Mouse (Mus musculus) heart, embryonic 13.5 days (tissue): Measurements from ENCODE around the gene Nol12. TPM values are rescaled to one million over a fixed set of nuclear protein-coding genes. Genes with fewer than 3 reads are reported as not detected.

Source experiments
- ATAC-seq: fragments of 200-750 bp; cut with Nextera tagmentation; 2 replicates; pipeline ENCODE4 v1.8.0; 2017; ENCODE audit warnings: moderate TSS enrichment; ENCODE audit not compliant: insufficient number of reproducible peaks, low FRiP score, low TSS enrichment; ENCODE audit errors: extremely low read depth
- H3K27ac ChIP-seq: fragments of 300-500 bp; sonication (generic); replicated peaks from 2 replicates; pipeline ENCODE4 v1.5.1; 2015; ENCODE audit warnings: moderate library complexity, mild to moderate bottlenecking, inconsistent platforms
- H3K27me3 ChIP-seq: fragments of 300-500 bp; sonication (generic); replicated peaks from 2 replicates; pipeline ENCODE4 v1.6.1; 2015; ENCODE audit warnings: mild to moderate bottlenecking, inconsistent platforms
- H3K36me3 ChIP-seq: fragments of 300-500 bp; sonication (generic); 2 replicates; pipeline ENCODE4 v1.6.1; 2015; ENCODE audit warnings: mild to moderate bottlenecking, inconsistent platforms
- H3K4me1 ChIP-seq: fragments of 300-500 bp; sonication (generic); 2 replicates; pipeline ENCODE4 v1.6.1; 2015; ENCODE audit warnings: inconsistent platforms
- H3K4me2 ChIP-seq: fragments of 300-500 bp; sonication (generic); 2 replicates; pipeline ENCODE4 v1.6.1; 2015; ENCODE audit warnings: inconsistent platforms, mild to moderate bottlenecking, moderate library complexity
- H3K4me3 ChIP-seq: fragments of 300-500 bp; sonication (generic); 2 replicates; pipeline ENCODE4 v1.5.1; 2015; ENCODE audit warnings: moderate library complexity, mild to moderate bottlenecking, inconsistent platforms
- H3K9ac ChIP-seq: fragments of 300-500 bp; sonication (generic); 2 replicates; pipeline ENCODE4 v1.6.1; 2015; ENCODE audit warnings: inconsistent platforms, mild to moderate bottlenecking, moderate library complexity
- H3K9me3 ChIP-seq: fragments of 300-500 bp; sonication (generic); 2 replicates; pipeline ENCODE4 v1.6.1; 2016; ENCODE audit warnings: inconsistent platforms
- WGBS: fragments of 180-500 bp; shearing (Covaris S2); methylation state at CpG from one replicate; pipeline ENCODE4 v1.1.7; 2015; ENCODE audit warnings: mixed read lengths; 5-methylcytosine and 5-hydroxymethylcytosine counted together
- polyA plus RNA-seq: library from polyadenylated mRNA; unstranded; fragments of >200 nt; fragmentation: Nextera tagmentation; extraction: Ambion mirVana; gene quantifications from 2 replicates; pipeline ENCODE4 v1.2.1, GENCODE M21; 2015

Gene Nol12
- polyA plus RNA-seq, 1 experiment from 2014 or later = 42.9 TPM

- Histone ChIP-seq H3K36me3 (no peaks in the 10 kb centered on the region), H3K4me2 (peak overlapping the region; percentile 81; the same call in 1 of the 2 replicates), H3K27ac (no peak overlapping the region), H3K4me1 (peaks cover 15% of the 10 kb centered on the region), H3K27me3 (peaks cover 32% of the 10 kb centered on the region), H3K4me3 (no peak overlapping the region), H3K9me3 (peaks cover 2% of the 10 kb centered on the region; the same call in 1 of the 2 replicates), H3K9ac (no peak overlapping the region)
- WGBS = 93% methylated on average over 3 of the region's 3 CpGs
- ATAC-seq = no peak
These were observed 14.2 kb downstream of the Nol12 start for GRCm38 (mm10) chr15:78948883-78949282.

DNA sequence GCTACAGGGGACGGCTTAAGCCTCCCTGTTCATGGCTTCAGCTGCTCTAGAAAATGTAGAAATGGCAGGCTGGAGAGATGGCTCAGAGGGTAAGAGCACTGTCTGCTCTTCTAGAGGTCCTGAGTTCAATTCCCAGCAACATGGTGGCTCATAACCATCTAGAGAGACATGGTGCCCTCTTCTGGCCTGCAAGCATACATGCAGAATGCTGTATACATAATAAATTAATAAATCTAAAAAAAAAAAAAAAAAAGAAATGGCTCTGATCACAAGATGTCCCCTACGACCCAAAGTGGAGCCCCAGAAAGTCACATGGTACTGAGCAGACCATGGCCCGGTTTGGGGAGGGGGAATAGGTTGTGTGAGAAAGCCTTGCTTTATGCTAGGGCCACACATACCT is 20.9 kb downstream of the Nol12 start:
- 72% methylated on average over 3 of the region's 3 CpGs for WGBS
- H3K9me3 ChIP-seq = no peaks in the 10 kb centered on the region
- no peaks in the 10 kb centered on the region for H3K36me3 ChIP-seq
- H3K27ac ChIP-seq = no peak overlapping the region
- ATAC-seq = no peak
- no peaks in the 10 kb centered on the region for H3K27me3 ChIP-seq
- no peak overlapping the region for H3K4me3 ChIP-seq
- H3K9ac ChIP-seq = no peak overlapping the region
- no peak overlapping the region for H3K4me2 ChIP-seq
- H3K4me1 ChIP-seq = 0 out of 2 replicates have a peak, but pooled peaks cover 3% of the 10 kb centered on the region

DNA sequence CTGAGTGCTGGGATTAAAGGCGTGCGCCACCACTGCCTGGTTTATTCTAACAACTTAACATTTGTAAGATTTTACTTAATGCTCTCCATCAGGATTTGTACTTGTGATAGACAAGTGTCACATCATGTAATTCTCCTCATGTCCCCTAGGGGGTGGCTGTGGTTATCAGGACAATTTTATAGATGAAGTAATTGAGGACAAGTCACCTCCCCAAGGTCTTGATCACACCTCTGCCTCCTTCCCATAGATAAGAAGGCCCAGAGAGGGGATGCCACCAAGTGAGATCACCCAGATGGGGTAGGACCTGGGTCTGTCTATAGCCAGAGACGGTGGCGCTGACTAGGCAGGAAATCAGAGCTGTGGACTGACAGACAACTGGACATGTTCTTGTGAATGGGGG is 21.6 kb downstream of the Nol12 start:
- 63% methylated on average over 4 of the region's 4 CpGs for WGBS
- no peaks in the 10 kb centered on the region for H3K36me3 ChIP-seq
- H3K4me3 ChIP-seq = no peak overlapping the region
- no peaks in the 10 kb centered on the region for H3K27me3 ChIP-seq
- no peak for ATAC-seq
- 0 out of 2 replicates have a peak, but pooled peaks cover 3% of the 10 kb centered on the region for H3K4me1 ChIP-seq
- H3K27ac ChIP-seq = no peak overlapping the region
- H3K9me3 ChIP-seq = no peaks in the 10 kb centered on the region
- H3K4me2 ChIP-seq = no peak overlapping the region
- no peak overlapping the region for H3K9ac ChIP-seq

- WGBS = 40% methylated on average over 15 of the region's 15 CpGs
- H3K9me3 ChIP-seq = no peaks in the 10 kb centered on the region
- no peak for ATAC-seq
- no peak overlapping the region for H3K4me2 ChIP-seq
- H3K9ac ChIP-seq = no peak overlapping the region
- H3K4me3 ChIP-seq = no peak overlapping the region
- no peaks in the 10 kb centered on the region for H3K27me3 ChIP-seq
- no peak overlapping the region for H3K27ac ChIP-seq
- 0 out of 2 replicates have a peak, but pooled peaks cover 3% of the 10 kb centered on the region for H3K4me1 ChIP-seq
- no peaks in the 10 kb centered on the region for H3K36me3 ChIP-seq
These were observed 22.3 kb downstream of the Nol12 start for GRCm38 (mm10) chr15:78957021-78957420.

DNA sequence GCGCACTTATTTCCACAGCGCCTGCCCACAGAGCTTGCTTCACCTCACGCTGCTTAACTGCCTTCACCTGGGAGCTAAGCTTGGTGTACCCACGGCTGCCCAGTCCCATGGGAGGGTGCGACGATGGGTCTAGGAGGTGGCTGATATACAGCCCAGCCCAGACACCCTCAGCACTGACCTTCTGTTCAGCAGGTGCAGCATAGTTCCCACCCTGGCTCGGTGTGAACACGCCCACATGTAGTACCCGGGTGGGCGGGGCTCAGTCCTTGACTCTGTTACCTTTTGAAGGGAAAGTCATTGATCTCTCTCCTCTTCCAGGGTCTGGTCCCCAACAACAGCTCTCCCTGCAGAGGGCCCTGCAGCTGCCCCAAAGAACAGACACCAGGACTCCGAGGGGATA is 24.8 kb downstream of the Nol12 start:
- H3K4me1 ChIP-seq = peaks cover 9% of the 10 kb centered on the region; the same call in 1 of the 2 replicates
- ATAC-seq = no peak
- H3K4me2 ChIP-seq = no peak overlapping the region
- H3K27ac ChIP-seq = no peak overlapping the region
- no peaks in the 10 kb centered on the region for H3K27me3 ChIP-seq
- H3K36me3 ChIP-seq = no peaks in the 10 kb centered on the region
- H3K4me3 ChIP-seq = no peak overlapping the region
- no peak overlapping the region for H3K9ac ChIP-seq
- H3K9me3 ChIP-seq = no peaks in the 10 kb centered on the region
- WGBS = 80% methylated on average over 11 of the region's 11 CpGs

GRCm38 (mm10) chr15:78960088-78960487 is 25.4 kb downstream of the Nol12 start:
- H3K27ac ChIP-seq = no peak overlapping the region
- ATAC-seq = no peak
- WGBS = 55% methylated on average over 4 of the region's 4 CpGs

DNA sequence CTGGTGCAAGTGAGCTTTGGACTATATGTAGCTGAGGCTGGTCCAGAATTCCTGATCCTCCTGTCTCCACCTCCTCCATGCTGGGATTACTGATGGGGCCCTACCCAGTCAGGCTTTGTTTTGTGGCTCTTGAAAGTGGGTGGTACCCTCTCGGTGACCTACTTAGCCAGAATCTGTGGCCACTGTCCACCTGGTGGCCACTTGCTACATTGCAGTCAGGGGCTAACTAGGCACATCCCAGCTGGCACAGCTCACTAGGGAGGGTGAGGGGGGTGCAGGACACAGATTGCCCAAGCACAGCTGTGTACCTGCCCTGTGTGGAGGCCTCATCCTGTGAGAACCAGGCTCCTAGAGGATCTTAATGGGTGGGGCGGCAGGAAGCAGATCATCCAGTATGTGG is 28.2 kb downstream of the Nol12 start:
- Histone ChIP-seq H3K4me1 (peaks cover 6% of the 10 kb centered on the region; the same call in 1 of the 2 replicates), H3K9ac (no peak overlapping the region), H3K36me3 (no peaks in the 10 kb centered on the region), H3K4me3 (no peak overlapping the region), H3K27me3 (peaks cover 11% of the 10 kb centered on the region; the same call in 1 of the 2 replicates), H3K9me3 (no peaks in the 10 kb centered on the region), H3K4me2 (no peak overlapping the region), H3K27ac (no peak overlapping the region)
- 34% methylated on average over 2 of the region's 2 CpGs for WGBS
- no peak for ATAC-seq

More at GRCm38 (mm10) chr15:78960088-78960487, 25.4 kb downstream of the Nol12 start:
- Histone ChIP-seq H3K9me3 (no peaks in the 10 kb centered on the region), H3K36me3 (no peaks in the 10 kb centered on the region), H3K4me3 (no peak overlapping the region), H3K4me2 (no peak overlapping the region), H3K27me3 (no peaks in the 10 kb centered on the region), H3K9ac (no peak overlapping the region), H3K4me1 (peaks cover 9% of the 10 kb centered on the region; the same call in 1 of the 2 replicates)

- no peaks in the 10 kb centered on the region for H3K9me3 ChIP-seq
- H3K27me3 ChIP-seq = peaks cover 32% of the 10 kb centered on the region; the same call in 1 of the 2 replicates
- 55% methylated on average over 6 of the region's 6 CpGs for WGBS
- no peaks in the 10 kb centered on the region for H3K36me3 ChIP-seq
- H3K4me3 ChIP-seq = no peak overlapping the region
- H3K9ac ChIP-seq = no peak overlapping the region
- H3K4me1 ChIP-seq = no peaks in the 10 kb centered on the region
- no peak for ATAC-seq
- no peak overlapping the region for H3K27ac ChIP-seq
- no peak overlapping the region for H3K4me2 ChIP-seq
These were observed 36.9 kb downstream of the Nol12 start for GRCm38 (mm10) chr15:78971626-78972025.

DNA sequence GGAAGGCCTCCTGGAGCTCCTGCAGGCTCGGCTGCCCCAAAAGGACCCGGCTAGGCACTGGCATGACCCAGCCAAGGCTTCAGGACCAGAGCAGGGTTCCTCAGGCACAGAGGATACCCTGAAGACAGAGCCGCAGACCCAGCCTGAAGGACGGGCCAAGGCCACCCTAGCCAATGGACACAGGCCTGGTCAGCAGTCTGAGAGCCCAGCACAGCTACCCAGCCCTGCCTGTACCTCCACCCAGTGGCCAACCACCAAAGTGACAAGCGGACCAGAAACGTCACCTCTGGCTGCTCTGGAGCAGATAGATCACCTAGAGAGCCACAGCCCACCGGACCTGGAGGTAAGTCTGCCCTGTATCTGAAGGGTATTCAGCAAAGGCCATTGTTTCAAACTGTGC is 39.2 kb downstream of the Nol12 start:
- no peaks in the 10 kb centered on the region for H3K9me3 ChIP-seq
- H3K4me3 ChIP-seq = no peak overlapping the region
- no peak overlapping the region for H3K4me2 ChIP-seq
- ATAC-seq = no peak
- H3K27me3 ChIP-seq = peaks cover 12% of the 10 kb centered on the region; the same call in 1 of the 2 replicates
- no peaks in the 10 kb centered on the region for H3K36me3 ChIP-seq
- H3K4me1 ChIP-seq = peaks cover 12% of the 10 kb centered on the region
- H3K27ac ChIP-seq = no peak overlapping the region
- no peak overlapping the region for H3K9ac ChIP-seq
- 60% methylated on average over 7 of the region's 7 CpGs for WGBS

- H3K4me1 ChIP-seq = peaks cover 34% of the 10 kb centered on the region
- H3K4me3 ChIP-seq = no peak overlapping the region
- no peak overlapping the region for H3K9ac ChIP-seq
- no peaks in the 10 kb centered on the region for H3K36me3 ChIP-seq
- WGBS = 83% methylated on average over 8 of the region's 8 CpGs
- no peak for ATAC-seq
- no peaks in the 10 kb centered on the region for H3K9me3 ChIP-seq
- peaks cover 9% of the 10 kb centered on the region; the same call in 1 of the 2 replicates for H3K27me3 ChIP-seq
- no peak overlapping the region for H3K27ac ChIP-seq
- no peak overlapping the region for H3K4me2 ChIP-seq
These were observed 43.0 kb downstream of the Nol12 start for GRCm38 (mm10) chr15:78977676-78978159.

- whole genome bisulfite sequencing = 4% methylated on average over 4 of the region's 4 CpGs
- ATAC-seq = peak; percentile 14; the same call in 1 of the 2 replicates
- H3K9ac ChIP-seq = peak overlapping the region; percentile 65
These were observed 44.1 kb downstream of the Nol12 start for GRCm38 (mm10) chr15:78978875-78979274.

GRCm38 (mm10) chr15:78980084-78980483 is 45.4 kb downstream of the Nol12 start:
- H3K4me2 ChIP-seq = no peak overlapping the region
- H3K27me3 ChIP-seq = no peaks in the 10 kb centered on the region; the same call in 1 of the 2 replicates
- H3K4me1 ChIP-seq = peaks cover 50% of the 10 kb centered on the region
- WGBS = 82% methylated on average over 4 of the region's 4 CpGs
- ATAC-seq = no peak
- no peak overlapping the region for H3K27ac ChIP-seq
- H3K36me3 ChIP-seq = no peaks in the 10 kb centered on the region
- H3K9ac ChIP-seq = peak overlapping the region; percentile 3; the same call in 1 of the 2 replicates
- H3K4me3 ChIP-seq = no peak overlapping the region
- no peaks in the 10 kb centered on the region for H3K9me3 ChIP-seq

More at GRCm38 (mm10) chr15:78978875-78979274, 44.1 kb downstream of the Nol12 start:
- Histone ChIP-seq H3K4me2 (peak overlapping the region; percentile 1), H3K36me3 (no peaks in the 10 kb centered on the region), H3K4me1 (peaks cover 38% of the 10 kb centered on the region), H3K4me3 (no peak overlapping the region), H3K9me3 (no peaks in the 10 kb centered on the region), H3K27ac (peak overlapping the region; percentile 64), H3K27me3 (no peaks in the 10 kb centered on the region; the same call in 1 of the 2 replicates)
